Mouse (Mus musculus): ENCODE measurements around the gene Xaf1. TPM values are rescaled to one million over a fixed set of nuclear protein-coding genes. Genes with fewer than 3 reads are reported as not detected.

Gene Xaf1
- total and polyA plus RNA-seq, 2 experiments from 2014 or later: 3.1 to 4.8 TPM

DNA sequence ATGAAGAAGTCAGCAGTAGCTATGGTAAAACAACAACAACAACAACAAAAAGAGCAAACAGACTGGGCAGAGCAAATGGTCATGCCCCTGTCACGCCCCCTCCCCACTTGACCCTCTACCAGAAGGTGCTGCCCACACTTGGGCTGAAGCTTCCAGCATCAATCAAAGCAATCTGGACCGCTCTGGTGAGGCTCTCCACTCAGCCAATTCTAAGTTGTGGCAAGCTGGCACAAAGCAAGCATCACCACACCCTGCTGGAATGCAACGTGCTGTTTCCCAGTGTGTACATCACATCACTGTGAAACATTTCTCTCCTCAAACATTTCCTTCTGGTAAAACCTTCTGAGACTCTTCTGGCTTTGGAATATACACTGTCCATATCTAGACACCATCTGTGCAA is 28.1 kb upstream of the Xaf1 start:
- ATAC-seq: peak; percentile 27
- TF ChIP-seq CTCF (IDR thresholded peaks at IDR 0.05; ENCODE audit: low read depth): no peak

DNA sequence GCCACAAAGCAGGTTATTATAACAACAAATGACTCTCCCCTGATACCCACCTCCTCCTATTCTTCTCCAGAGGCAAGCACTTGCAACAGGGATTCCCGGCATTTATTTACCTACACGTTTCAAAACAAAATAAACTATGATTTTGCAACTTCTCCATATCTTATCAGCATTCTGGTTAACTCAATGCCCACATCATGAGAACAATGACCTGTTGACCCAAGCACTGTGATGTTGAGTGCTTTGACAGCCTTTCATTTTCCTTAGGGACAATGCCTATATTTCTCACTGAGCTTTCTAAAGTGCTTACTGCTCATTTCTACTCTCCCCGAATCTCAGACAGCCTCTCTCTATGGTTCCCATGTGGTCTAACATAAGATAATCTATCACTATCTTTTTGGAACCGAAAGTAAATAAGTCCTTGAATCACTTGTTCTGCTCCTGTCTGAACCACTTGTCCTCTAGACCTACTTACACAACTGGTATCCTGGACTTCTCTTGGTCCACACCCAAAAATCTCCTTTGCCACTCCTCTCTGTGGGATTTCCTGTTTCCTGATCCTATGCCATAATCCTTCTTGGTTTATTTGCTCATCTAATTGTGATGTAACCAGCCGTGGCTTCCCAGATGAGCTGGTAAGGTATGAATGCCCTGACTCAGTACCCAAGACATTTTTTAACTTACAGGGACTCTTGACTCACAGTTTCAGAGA is 20.1 kb upstream of the Xaf1 start:
- H3K4me1 ChIP-seq (ENCODE audit: insufficient read depth): no peaks in the 10 kb centered on the region
- no peak overlapping the region for H3K9ac ChIP-seq
- H3K4me2 ChIP-seq (ENCODE audit: low read depth): no peak overlapping the region
- no peak for TF ChIP-seq CTCF (IDR thresholded peaks at IDR 0.05; ENCODE audit: low read depth)
- DNase-seq (no peak), ATAC-seq (no peak)
- no peak overlapping the region for H3K4me3 ChIP-seq (ENCODE audit: low read depth, low read length)
- no peak overlapping the region for H3K27ac ChIP-seq (ENCODE audit: low read depth, low read length)
- WGBS: 88% methylated on average over 5 of the region's 5 CpGs
- H3K27me3 ChIP-seq (ENCODE audit: insufficient read depth, low read length): no peaks in the 10 kb centered on the region
- H3K9me3 ChIP-seq (ENCODE audit: low read length): no peaks in the 10 kb centered on the region
- no peaks in the 10 kb centered on the region for H3K36me3 ChIP-seq (ENCODE audit: insufficient read depth)

More for the DNA sequence above, 28.1 kb upstream of the Xaf1 start:
- Histone ChIP-seq H3K27me3 (ENCODE audit: insufficient read depth, low read length) (no peaks in the 10 kb centered on the region), H3K9me3 (ENCODE audit: low read length) (no peaks in the 10 kb centered on the region), H3K27ac (ENCODE audit: low read depth, low read length) (no peak overlapping the region), H3K4me3 (ENCODE audit: low read depth, low read length) (no peak overlapping the region), H3K9ac (no peak overlapping the region), H3K4me2 (ENCODE audit: low read depth) (no peak overlapping the region), H3K36me3 (ENCODE audit: insufficient read depth) (no peaks in the 10 kb centered on the region), H3K4me1 (ENCODE audit: insufficient read depth) (no peaks in the 10 kb centered on the region)
- 62% methylated on average over 3 of the region's 3 CpGs for WGBS
- no peak for DNase-seq

DNA sequence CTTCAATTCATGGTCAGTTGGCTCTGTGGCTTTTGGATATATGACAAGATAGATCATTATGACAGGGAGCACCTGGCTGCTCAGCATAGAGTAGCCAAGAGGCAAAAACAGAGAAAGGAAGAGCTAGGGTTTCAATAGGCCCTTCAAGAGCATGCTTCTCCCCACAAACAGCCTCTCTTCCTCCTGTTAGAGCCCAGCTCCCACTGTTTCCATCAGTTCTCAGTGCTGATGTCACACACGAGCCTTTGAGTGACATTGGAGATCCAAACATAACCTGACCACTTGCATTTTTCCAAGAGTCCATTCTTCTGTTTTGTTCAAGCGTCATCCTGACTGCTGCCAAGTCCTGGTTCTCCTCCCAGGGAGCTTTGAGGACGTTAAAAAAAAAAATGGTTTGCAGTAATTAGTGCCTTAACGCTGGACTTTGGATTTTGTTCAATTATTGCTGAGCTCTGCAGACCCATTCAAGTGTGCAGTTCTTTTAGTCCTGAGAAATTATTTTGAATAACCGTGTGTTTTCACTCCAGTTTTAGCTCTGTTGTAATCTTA is 19.5 kb upstream of the Xaf1 start:
- no peak for ATAC-seq
- no peaks in the 10 kb centered on the region for H3K9me3 ChIP-seq (ENCODE audit: low read length)
- no peaks in the 10 kb centered on the region for H3K27me3 ChIP-seq (ENCODE audit: insufficient read depth, low read length)
- H3K4me3 ChIP-seq (ENCODE audit: low read depth, low read length): no peak overlapping the region
- H3K4me1 ChIP-seq (ENCODE audit: insufficient read depth): no peaks in the 10 kb centered on the region
- no peak for DNase-seq
- H3K36me3 ChIP-seq (ENCODE audit: insufficient read depth): no peaks in the 10 kb centered on the region
- 17% methylated on average over 5 of the region's 5 CpGs for WGBS
- no peak overlapping the region for H3K9ac ChIP-seq
- H3K4me2 ChIP-seq (ENCODE audit: low read depth): no peak overlapping the region
- H3K27ac ChIP-seq (ENCODE audit: low read depth, low read length): no peak overlapping the region
- TF ChIP-seq CTCF (IDR thresholded peaks at IDR 0.05; ENCODE audit: low read depth): no peak

DNA sequence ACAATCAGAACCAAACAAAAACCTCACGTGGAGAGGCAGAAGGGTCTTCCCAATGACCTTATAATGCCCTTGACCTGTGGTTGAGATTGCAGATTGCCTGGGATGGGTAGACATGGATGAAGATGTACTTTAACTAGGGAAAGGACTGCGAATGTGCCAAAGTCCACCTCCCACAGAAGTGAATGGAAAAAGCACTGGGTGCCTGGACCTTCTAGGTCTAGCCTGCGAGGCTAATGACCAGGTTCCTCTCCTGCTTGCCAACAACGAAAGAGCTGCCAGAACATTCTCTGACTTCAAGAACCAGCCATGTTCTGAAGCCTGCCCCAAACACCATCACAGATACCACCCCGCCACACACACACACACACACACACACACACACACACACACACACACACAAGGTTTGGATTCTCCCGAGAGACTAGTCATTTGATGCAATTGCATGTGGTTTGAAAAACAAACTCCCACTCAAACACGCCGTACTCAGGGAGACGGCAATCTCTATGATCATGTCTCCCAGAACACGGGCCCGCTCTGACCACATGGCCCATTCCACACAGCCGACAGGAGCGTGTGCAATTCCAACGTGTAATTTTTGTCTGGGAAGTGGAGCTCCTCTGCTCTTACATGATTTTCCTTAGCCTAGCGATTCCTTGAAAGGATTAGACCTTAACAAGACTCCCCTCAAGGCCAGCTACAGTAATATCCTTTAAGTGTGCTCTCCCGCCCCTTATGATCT is 17.8 kb upstream of the Xaf1 start:
- Histone ChIP-seq H3K9me3 (ENCODE audit: low read length) (no peaks in the 10 kb centered on the region), H3K36me3 (ENCODE audit: insufficient read depth) (no peaks in the 10 kb centered on the region), H3K9ac (no peak overlapping the region), H3K4me3 (ENCODE audit: low read depth, low read length) (no peak overlapping the region), H3K27me3 (ENCODE audit: insufficient read depth, low read length) (no peaks in the 10 kb centered on the region), H3K27ac (ENCODE audit: low read depth, low read length) (no peak overlapping the region), H3K4me2 (ENCODE audit: low read depth) (no peak overlapping the region), H3K4me1 (ENCODE audit: insufficient read depth) (no peaks in the 10 kb centered on the region)
- no peak for ATAC-seq
- TF ChIP-seq CTCF (IDR thresholded peaks at IDR 0.05; ENCODE audit: low read depth): no peak
- DNase-seq: no peak
- 87% methylated on average over 16 of the region's 16 CpGs for WGBS

DNA sequence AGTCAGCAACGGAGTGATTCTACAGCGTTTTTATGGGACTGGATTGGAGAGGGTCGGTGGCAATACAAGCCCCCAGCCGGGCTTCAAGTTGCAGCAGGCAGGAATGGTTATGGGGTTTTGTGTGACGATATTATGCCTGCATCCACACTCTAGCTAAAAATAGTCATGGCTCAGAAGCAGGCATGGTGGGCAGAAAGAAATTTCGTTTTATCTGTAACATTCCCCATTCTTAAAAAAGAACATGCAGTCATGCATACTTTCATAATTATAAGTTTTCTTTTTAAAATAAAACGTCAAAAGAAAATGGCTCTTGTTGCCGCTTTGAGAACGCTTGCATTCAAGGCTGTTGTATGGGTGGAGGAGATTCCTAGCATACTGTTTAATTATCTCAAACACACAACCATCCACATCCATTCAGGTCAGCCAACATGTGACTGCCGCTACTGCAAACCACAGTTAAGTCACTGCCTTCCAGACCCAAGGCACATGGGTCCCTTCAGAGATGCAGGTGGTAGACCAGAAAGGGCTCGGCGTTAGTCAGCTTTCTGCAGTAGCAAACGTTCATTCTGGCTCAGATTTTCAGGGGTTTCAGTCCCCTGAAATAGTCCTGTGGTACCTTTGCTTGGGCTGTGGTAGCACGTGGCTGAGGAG is 16.8 kb upstream of the Xaf1 start:
- WGBS: 73% methylated on average over 14 of the region's 14 CpGs
- H3K4me3 ChIP-seq (ENCODE audit: low read depth, low read length): no peak overlapping the region
- no peaks in the 10 kb centered on the region for H3K27me3 ChIP-seq (ENCODE audit: insufficient read depth, low read length)
- no peaks in the 10 kb centered on the region; the same call in 1 of the 2 replicates for H3K9me3 ChIP-seq (ENCODE audit: low read length)
- H3K4me1 ChIP-seq (ENCODE audit: insufficient read depth): no peaks in the 10 kb centered on the region
- no peaks in the 10 kb centered on the region for H3K36me3 ChIP-seq (ENCODE audit: insufficient read depth)
- no peak overlapping the region for H3K9ac ChIP-seq
- no peak overlapping the region for H3K4me2 ChIP-seq (ENCODE audit: low read depth)
- DNase-seq (peak; percentile 22), ATAC-seq (no peak; the same call in 1 of the 2 replicates)
- H3K27ac ChIP-seq (ENCODE audit: low read depth, low read length): peak overlapping the region; percentile 62
- TF ChIP-seq CTCF (IDR thresholded peaks at IDR 0.05; ENCODE audit: low read depth): no peak

DNA sequence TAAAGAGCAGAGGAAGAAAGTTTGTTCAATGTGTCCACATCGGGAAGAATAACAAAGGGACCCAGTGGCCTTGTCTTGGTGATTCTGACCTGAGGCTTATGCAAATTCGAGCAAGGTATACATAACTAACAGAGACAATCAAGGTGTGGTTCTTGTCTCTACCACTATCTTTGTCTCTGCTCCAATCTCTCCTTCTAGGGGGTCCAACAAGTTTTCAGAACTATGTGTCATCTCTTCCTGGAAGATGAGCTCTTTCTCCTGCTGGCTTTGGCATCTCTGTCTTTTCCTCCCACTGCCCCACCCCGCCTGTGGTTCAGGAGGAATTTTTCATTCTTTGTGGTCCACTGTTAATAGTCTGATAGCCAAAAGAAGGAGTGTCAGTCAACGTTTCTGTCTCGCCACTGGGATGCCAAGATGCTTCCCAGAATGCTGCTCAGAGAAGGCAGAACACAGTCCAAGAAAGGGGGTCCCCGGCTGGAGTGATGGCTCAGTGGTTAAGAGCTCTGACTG is 15.4 kb upstream of the Xaf1 start:
- Histone ChIP-seq H3K36me3 (ENCODE audit: insufficient read depth) (no peaks in the 10 kb centered on the region), H3K27me3 (ENCODE audit: insufficient read depth, low read length) (no peaks in the 10 kb centered on the region)
- DNase-seq: no peak

More for the DNA sequence above, 15.4 kb upstream of the Xaf1 start:
- Histone ChIP-seq H3K27ac (ENCODE audit: low read depth, low read length) (no peak overlapping the region), H3K4me1 (ENCODE audit: insufficient read depth) (no peaks in the 10 kb centered on the region), H3K9me3 (ENCODE audit: low read length) (no peaks in the 10 kb centered on the region; the same call in 1 of the 2 replicates), H3K9ac (no peak overlapping the region), H3K4me2 (ENCODE audit: low read depth) (no peak overlapping the region), H3K4me3 (ENCODE audit: low read depth, low read length) (no peak overlapping the region)
- ATAC-seq: no peak
- WGBS: 79% methylated on average over 6 of the region's 6 CpGs
- no peak for TF ChIP-seq CTCF (IDR thresholded peaks at IDR 0.05; ENCODE audit: low read depth)

Measured in forebrain, postnatal 0 days (tissue).